Mouse (Mus musculus): ENCODE data around the gene Gm10197.
"Not testable (repeated sequence)": the region's sequence is repeated elsewhere in the genome, so short reads cannot be mapped to it uniquely, and the experiment has no call there.

DNA sequence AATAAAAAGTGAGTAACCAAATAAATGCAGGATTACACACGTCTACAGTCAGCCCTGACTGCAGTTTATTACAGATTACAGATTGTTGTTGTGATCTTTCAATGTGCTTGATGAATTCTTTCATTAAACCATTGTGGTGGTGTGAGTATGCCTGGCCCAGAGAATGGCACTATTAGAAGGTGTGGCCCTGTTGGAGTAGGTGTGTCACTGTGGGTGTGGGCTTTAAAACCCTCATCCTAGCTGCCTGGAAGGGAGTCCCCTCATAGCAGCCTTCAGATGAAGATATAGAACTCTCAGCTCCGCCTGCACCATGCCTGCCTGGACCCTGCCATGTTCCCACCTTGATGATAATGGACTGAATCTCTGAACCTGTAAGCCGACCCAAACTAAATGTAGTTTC lies 23.4 kb upstream of the Gm10197 start:
- not testable (repeated sequence) for TF ChIP-seq CTCF, EP300 (IDR thresholded peaks at IDR 0.05)
